Mouse (Mus musculus) MEL (cell line): ENCODE data around the gene Ercc6. TPM values are rescaled to one million over a fixed set of nuclear protein-coding genes. Genes with fewer than 3 reads are reported as not detected.

ENCODE experiments used
- DNase-seq: peaks from one replicate; pipeline ENCODE4 v3.0.0; 2011; ENCODE audit warnings: low read depth, low spot score
- H3K27ac ChIP-seq: 2 replicates; pipeline ENCODE4 v1.5.1; 2012; ENCODE audit warnings: low read depth, mild to moderate bottlenecking, control low read depth, low read length, moderate library complexity; ENCODE audit not compliant: control insufficient read depth
- H3K27me3 ChIP-seq, 2 experiments: fragments of 150-350 bp in 1 of 2; sonication (generic) in 1 of 2; 2 replicates each; pipeline ENCODE4 v1.6.1; 2012; ENCODE audit warnings: low read length in 2 of 2, mild to moderate bottlenecking in 2 of 2, improper control_type of control experiment in 1 of 2, moderate library complexity in 1 of 2; ENCODE audit not compliant: insufficient read depth in 2 of 2, control insufficient read depth in 1 of 2
- H3K36me3 ChIP-seq, 2 experiments: 2 replicates each; pipeline ENCODE4 v1.6.1; 2012 to 2014; ENCODE audit warnings: low read length in 2 of 2, improper control_type of control experiment in 1 of 2, inconsistent platforms in 1 of 2, mild to moderate bottlenecking in 1 of 2; ENCODE audit not compliant: insufficient read depth in 2 of 2, control insufficient read depth in 1 of 2
- H3K4me1 ChIP-seq, 2 experiments: fragments of 150-350 bp in 1 of 2; sonication (generic) in 1 of 2; 2 replicates each; pipeline ENCODE4 v1.6.1; 2012; ENCODE audit warnings: low read length in 2 of 2, improper control_type of control experiment in 1 of 2, mild to moderate bottlenecking in 1 of 2; ENCODE audit not compliant: insufficient read depth in 2 of 2, control insufficient read depth in 1 of 2
- H3K4me3 ChIP-seq, 2 experiments: fragments of 150-350 bp in 1 of 2; sonication (generic) in 1 of 2; 2 replicates each; pipeline ENCODE4 v1.5.1; 2012; ENCODE audit warnings: low read depth in 2 of 2, low read length in 2 of 2, mild to moderate bottlenecking in 2 of 2, moderate library complexity in 2 of 2, control low read depth in 1 of 2, improper control_type of control experiment in 1 of 2; ENCODE audit not compliant: control insufficient read depth in 1 of 2, insufficient read depth in 1 of 2
- H3K79me2 ChIP-seq: 2 replicates; pipeline ENCODE4 v1.6.1; 2012; ENCODE audit warnings: mild to moderate bottlenecking, low read length, moderate library complexity; ENCODE audit not compliant: control insufficient read depth, poor library complexity, insufficient read depth
- H3K9ac ChIP-seq: 2 replicates; pipeline ENCODE4 v1.6.1; 2012; ENCODE audit warnings: low read depth, mild to moderate bottlenecking, control low read depth, low read length, moderate library complexity; ENCODE audit not compliant: control insufficient read depth, poor library complexity, severe bottlenecking
- H3K9me3 ChIP-seq: fragments of 150-350 bp; sonication (generic); replicated peaks from 2 replicates; pipeline ENCODE4 v1.6.1; 2012; ENCODE audit warnings: mild to moderate bottlenecking, low read length, improper control_type of control experiment, moderate library complexity; ENCODE audit not compliant: insufficient read depth
- BHLHE40 ChIP-seq: IDR thresholded peaks from 2 replicates; pipeline ENCODE4 v1.6.1; 2012; ENCODE audit warnings: low read depth, mild to moderate bottlenecking, inconsistent platforms, low read length, improper control_type of control experiment, borderline replicate concordance
- CHD2 ChIP-seq: IDR thresholded peaks from 2 replicates; pipeline ENCODE4 v1.6.1; 2011; ENCODE audit warnings: low read length, improper control_type of control experiment
- ETS1 ChIP-seq: IDR thresholded peaks from 2 replicates; pipeline ENCODE4 v1.6.1; 2012; ENCODE audit warnings: low read depth, mild to moderate bottlenecking, inconsistent platforms, low read length, improper control_type of control experiment, moderate library complexity
- GABPA ChIP-seq: IDR thresholded peaks from 2 replicates; pipeline ENCODE4 v1.6.1; 2012; ENCODE audit warnings: low read depth, mild to moderate bottlenecking, inconsistent platforms, low read length, improper control_type of control experiment, moderate library complexity
- GATA1 ChIP-seq: IDR thresholded peaks from 2 replicates; pipeline ENCODE4 v1.6.1; 2011; ENCODE audit warnings: low read depth, low read length, improper control_type of control experiment
- JUND ChIP-seq: IDR thresholded peaks from 2 replicates; pipeline ENCODE4 v1.6.1; 2011; ENCODE audit warnings: low read depth, mild to moderate bottlenecking, improper control_type of control experiment, low read length
- KAT2A ChIP-seq: conservative IDR thresholded peaks from 2 replicates; pipeline ENCODE4 v1.6.1; 2012; ENCODE audit warnings: low read depth, low read length, improper control_type of control experiment, inconsistent platforms
- MEF2A ChIP-seq: IDR thresholded peaks from 2 replicates; pipeline ENCODE4 v1.6.1; 2014; ENCODE audit warnings: low read depth, mild to moderate bottlenecking, inconsistent platforms, low read length, improper control_type of control experiment; ENCODE audit not compliant: poor library complexity, insufficient replicate concordance, severe bottlenecking; ENCODE audit errors: extremely low read depth
- MYB ChIP-seq: IDR thresholded peaks from 2 replicates; pipeline ENCODE4 v1.6.1; 2011; ENCODE audit warnings: mild to moderate bottlenecking, low read depth, low read length, improper control_type of control experiment
- POLR2AphosphoS2 ChIP-seq: IDR thresholded peaks from 2 replicates; pipeline ENCODE4 v1.6.1; 2011; ENCODE audit warnings: low read length, improper control_type of control experiment
- POLR2AphosphoS5 ChIP-seq: IDR thresholded peaks from 2 replicates; pipeline ENCODE4 v1.6.1; 2012; ENCODE audit warnings: low read depth, borderline replicate concordance, mild to moderate bottlenecking, inconsistent platforms, low read length, moderate library complexity, mixed read lengths
- RAD21 ChIP-seq: IDR thresholded peaks from 2 replicates; pipeline ENCODE4 v1.6.1; 2011; ENCODE audit warnings: mild to moderate bottlenecking, low read depth, low read length, improper control_type of control experiment
- RCOR1 ChIP-seq: IDR thresholded peaks from 2 replicates; pipeline ENCODE4 v1.6.1; 2012; ENCODE audit warnings: low read depth, mild to moderate bottlenecking, inconsistent platforms, low read length, improper control_type of control experiment
- SMC3 ChIP-seq: IDR thresholded peaks from 2 replicates; pipeline ENCODE4 v1.6.1; 2011; ENCODE audit warnings: low read depth, low read length, improper control_type of control experiment
- TAL1 ChIP-seq: IDR thresholded peaks from 2 replicates; pipeline ENCODE4 v1.6.1; 2012; ENCODE audit warnings: mild to moderate bottlenecking, inconsistent platforms, low read length, moderate library complexity, mixed read lengths
- USF1 ChIP-seq: IDR thresholded peaks from 2 replicates; pipeline ENCODE4 v1.6.1; 2014; ENCODE audit warnings: low read depth, mild to moderate bottlenecking, inconsistent platforms, low read length, improper control_type of control experiment, moderate library complexity
- USF2 ChIP-seq, 2 experiments: IDR thresholded peaks; 2 replicates each; pipeline ENCODE4 v1.6.1; 2011 to 2012; ENCODE audit warnings: improper control_type of control experiment in 2 of 2, low read length in 2 of 2, borderline replicate concordance in 1 of 2, inconsistent platforms in 1 of 2, low read depth in 1 of 2, mild to moderate bottlenecking in 1 of 2; ENCODE audit not compliant: insufficient read depth in 1 of 2
- ZKSCAN1 ChIP-seq: IDR thresholded peaks from 2 replicates; pipeline ENCODE4 v1.6.1; 2012; ENCODE audit warnings: low read depth, mild to moderate bottlenecking, inconsistent platforms, low read length, improper control_type of control experiment, moderate library complexity
- polyA plus RNA-seq, 2 experiments: library from polyadenylated mRNA; stranded (reverse) in 1 of 2; unstranded in 1 of 2; fragments of >175 nt in 1 of 2; fragments of >200 nt in 1 of 2; gene quantifications; 2 replicates each; pipeline versions ENCODE4 v1.2.1 to v1.2.4; 2012; ENCODE audit warnings: low replicate concordance in 2 of 2, low read depth in 1 of 2; ENCODE audit not compliant: insufficient read length in 2 of 2, insufficient read depth in 1 of 2, missing spikeins in 1 of 2
- total RNA-seq: library from RNA; depleted of rRNA; stranded (reverse); fragments of 300-350 nt; gene quantifications from 2 replicates; pipeline ENCODE4 v1.2.3, GENCODE M21; 2012

The Ercc6 gene
- total and polyA plus RNA-seq, 3 experiments = 15.1 to 186 (median 15.4) TPM

DNA sequence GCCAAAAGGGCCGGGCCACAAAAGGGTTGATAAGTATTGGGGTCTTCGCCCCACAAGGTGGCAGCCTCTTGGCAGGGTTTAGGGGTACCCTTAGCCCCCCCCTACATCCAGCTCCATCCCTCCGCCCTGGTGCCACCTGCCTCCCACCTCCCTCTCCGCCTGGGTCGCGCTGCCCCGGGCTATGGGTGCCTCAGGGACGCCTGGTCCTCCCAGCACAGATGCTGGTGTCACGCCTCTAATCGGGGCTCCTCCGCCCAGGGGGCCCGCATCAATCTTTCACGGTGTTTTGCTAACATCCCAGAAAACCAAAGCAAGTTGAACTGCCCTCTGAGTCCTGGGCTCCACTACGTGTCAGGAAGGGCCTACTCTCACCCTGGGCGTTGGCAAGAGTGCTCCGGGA lies 86.8 kb downstream of the Ercc6 start:
- H3K79me2 ChIP-seq = no peaks in the 10 kb centered on the region
- no peak overlapping the region for H3K4me3 ChIP-seq
- H3K27me3 ChIP-seq = peaks cover 0 to 3% of the 10 kb centered on the region in 2 experiments; a peak in 2 of 4 replicates
- no peak overlapping the region for H3K9ac ChIP-seq
- H3K36me3 ChIP-seq = no peaks in the 10 kb centered on the region
- no peaks in the 10 kb centered on the region for H3K4me1 ChIP-seq
- H3K9me3 ChIP-seq = no peaks in the 10 kb centered on the region
- DNase-seq = no peak
- TF ChIP-seq TAL1 (no peak), MEF2A (no peak), USF1 (no peak), RAD21 (no peak), BHLHE40 (no peak), ZKSCAN1 (no peak), KAT2A (no peak), MYB (no peak), SMC3 (no peak), POLR2AphosphoS2 (no peak), CHD2 (no peak), ETS1 (no peak), POLR2AphosphoS5 (no peak), JUND (no peak), USF2 (IDR thresholded peaks at IDR 0.05; ENCODE audit: borderline replicate concordance in 1 of 2, insufficient read depth in 1 of 2, low read depth in 1 of 2, low read length in 2 of 2) (no peak), GATA1 (no peak), GABPA (no peak)
- H3K27ac ChIP-seq = no peak overlapping the region

- no peak overlapping the region for H3K9ac ChIP-seq
- H3K27ac ChIP-seq = no peak overlapping the region
- TF ChIP-seq GABPA (no peak), RCOR1 (no peak)
- no peaks in the 10 kb centered on the region for H3K79me2 ChIP-seq
- H3K36me3 ChIP-seq = no peaks in the 10 kb centered on the region
- no peak overlapping the region for H3K4me3 ChIP-seq
- no peaks in the 10 kb centered on the region for H3K4me1 ChIP-seq
- H3K27me3 ChIP-seq = no peaks in the 10 kb centered on the region
- H3K9me3 ChIP-seq = no peaks in the 10 kb centered on the region
- DNase-seq = no peak
Observed at GRCm38 (mm10) chr14:32605508-32605907, 92.2 kb downstream of the Ercc6 start.
